Mouse (Mus musculus): ENCODE data around the gene Ubtf.

The Ubtf gene

DNA sequence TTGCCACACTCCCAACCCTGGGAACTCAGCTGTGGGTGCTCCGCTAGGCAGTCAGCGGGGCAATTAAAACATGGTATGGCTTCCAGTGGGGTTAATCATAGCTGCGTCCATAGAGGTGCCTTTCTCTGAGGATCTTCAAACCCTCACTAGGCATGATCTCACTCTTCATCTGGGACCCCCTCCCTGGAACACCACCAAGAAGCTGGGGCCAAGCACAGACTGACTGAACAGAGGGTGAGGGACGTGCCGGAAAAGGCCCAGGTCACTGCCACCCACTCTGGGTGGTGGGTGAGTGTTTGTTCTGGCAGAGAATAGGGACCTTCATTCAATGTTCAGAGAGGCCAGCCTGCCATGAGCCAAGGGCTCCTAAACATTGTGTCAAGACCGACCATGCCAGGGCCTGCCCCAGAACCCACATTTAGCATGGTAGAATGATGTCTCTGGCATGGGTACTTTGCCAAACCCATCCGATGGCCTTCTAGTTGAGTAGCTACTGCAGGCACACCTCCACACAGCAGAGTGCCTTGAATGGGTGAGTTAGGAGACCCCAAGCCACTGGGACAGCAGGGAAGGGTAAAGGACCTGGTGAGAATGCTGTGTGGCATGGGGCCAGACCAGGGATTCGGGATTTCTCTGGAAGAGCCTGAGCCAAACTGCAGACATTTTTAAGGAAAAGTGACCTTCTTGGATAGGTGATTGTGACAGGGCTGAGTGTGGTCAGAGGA, 52.7 kb downstream of the Ubtf start:
- no peak for DNase-seq (ENCODE audit: low read depth, low spot score)

DNA sequence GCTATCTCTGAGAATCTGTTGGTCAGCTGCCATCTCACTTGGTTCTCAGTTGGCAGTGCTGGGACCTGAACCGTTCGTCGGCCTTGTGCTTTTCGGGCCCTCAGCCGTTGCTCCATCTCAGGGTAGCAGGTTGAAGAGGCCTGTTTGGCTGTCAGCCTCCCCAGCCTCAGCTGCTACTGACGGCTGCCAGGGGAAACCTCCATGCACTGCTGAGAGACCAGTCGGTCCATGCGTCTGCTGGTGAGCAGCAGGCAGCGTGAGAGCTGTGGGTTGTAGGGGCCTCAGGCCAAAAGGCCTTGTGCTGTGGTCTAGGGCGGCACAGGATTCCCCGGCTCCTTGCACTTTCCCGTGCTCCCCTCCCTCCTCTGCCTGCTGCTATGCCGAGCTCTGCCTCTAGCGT, 53.7 kb downstream of the Ubtf start:
- peak; percentile 78 for DNase-seq (ENCODE audit: low read depth, low spot score)

DNA sequence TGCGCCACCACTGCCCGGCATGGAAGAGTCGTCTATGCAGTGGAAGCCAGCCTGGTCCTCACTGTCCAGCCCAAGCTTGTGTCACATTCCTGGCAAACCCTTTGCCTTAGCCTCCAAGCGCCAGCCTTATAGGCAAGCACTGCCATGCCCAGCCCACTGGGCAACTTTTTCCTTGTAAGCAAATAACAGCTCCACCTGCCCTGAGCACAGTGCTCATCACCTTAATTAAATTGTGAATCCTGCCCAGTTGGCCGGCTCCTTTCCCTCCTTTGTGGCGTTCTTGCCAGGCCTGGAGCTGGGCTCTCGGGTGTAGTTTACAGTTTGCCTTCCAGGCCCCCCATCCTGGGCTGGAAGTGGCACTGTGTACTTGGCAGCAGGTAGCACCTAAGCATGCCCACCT, 56.3 kb downstream of the Ubtf start:
- DNase-seq (ENCODE audit: low read depth, low spot score): no peak

DNA sequence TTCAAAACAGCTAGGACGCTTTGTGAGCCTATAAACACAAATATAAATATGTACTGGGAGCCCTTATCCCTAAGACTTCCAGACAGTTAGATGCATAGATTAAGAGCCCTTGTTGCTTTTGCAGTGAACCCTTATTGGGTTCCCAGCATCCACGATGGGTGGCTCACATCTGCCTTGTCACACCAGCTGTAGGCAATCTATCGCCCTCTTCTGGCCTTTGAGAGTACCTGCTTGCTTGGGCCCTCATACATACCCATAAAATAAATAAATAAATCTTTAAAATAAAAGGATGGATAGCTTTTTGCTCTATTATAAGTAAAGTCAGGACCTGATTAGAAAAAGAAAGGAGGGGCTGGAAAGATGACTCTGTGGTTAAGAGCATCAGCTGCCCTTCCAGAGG, 61.0 kb downstream of the Ubtf start:
- peak; percentile 12 for DNase-seq (ENCODE audit: low read depth, low spot score)

DNA sequence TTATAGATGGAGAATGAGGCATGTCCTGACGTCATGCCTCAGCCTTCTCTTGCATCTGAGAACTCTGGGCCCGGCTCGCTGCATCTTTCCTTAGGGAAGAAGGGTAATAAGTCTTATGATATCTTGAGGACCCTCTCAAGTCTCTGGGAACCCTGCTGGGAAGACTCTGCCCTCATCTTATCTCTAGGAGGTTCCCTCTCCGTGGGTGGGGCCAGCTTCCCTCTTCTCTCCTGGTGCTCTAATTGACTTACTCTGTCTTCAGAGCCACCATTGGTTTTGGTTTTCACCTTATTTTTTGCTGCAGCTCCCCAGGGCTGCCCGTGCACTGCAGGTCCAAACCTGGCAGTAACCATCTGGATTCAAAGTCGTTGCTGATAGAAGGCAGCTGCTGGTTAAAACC, 61.4 kb downstream of the Ubtf start:
- no peak for DNase-seq (ENCODE audit: low read depth, low spot score)

DNA sequence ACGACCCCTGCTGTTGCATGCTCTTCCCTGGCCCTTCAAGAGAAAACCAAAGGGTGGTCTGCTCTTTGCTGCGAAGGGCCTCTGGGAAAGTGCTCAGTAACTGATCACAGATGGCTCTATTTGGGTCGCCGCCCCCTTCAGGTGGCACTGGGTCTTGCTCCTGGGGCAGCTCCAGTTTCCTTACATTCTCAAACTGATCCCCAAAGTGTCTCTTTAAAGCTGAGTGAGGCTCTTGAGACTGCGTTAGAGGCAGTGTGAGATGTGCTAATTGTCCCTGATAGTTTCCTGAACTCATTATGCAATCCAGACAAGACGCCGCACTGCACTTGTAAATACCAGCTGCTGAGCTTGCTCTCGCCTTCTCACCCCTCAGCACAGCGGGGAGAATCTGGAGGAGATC, 62.0 kb downstream of the Ubtf start:
- peak; percentile 70 for DNase-seq (ENCODE audit: low read depth, low spot score)

All from brain, adult 2 months (tissue).